Mouse (Mus musculus) liver, embryonic 14.5 days (tissue): ENCODE data around the gene Bank1. TPM values are rescaled to one million over a fixed set of nuclear protein-coding genes. Genes with fewer than 3 reads are reported as not detected.

Source experiments
- ATAC-seq: fragments of 200-750 bp; cut with Nextera tagmentation; 2 replicates; pipeline ENCODE4 v1.8.0; 2017; ENCODE audit warnings: moderate number of reproducible peaks, mild to moderate bottlenecking, moderate library complexity; ENCODE audit not compliant: insufficient read depth
- DNase-seq, 3 experiments: peaks; one replicate each; pipeline ENCODE4 v3.0.0-alpha.2; 2012 to 2013; ENCODE audit warnings: low read depth in 3 of 3, low spot score in 3 of 3
- H3K27ac ChIP-seq: fragments of 300-500 bp; sonication (generic); 2 replicates; pipeline ENCODE4 v1.5.1; 2014; ENCODE audit warnings: moderate library complexity, mild to moderate bottlenecking, control low read depth, inconsistent platforms
- H3K27me3 ChIP-seq: fragments of 300-500 bp; sonication (generic); 2 replicates; pipeline ENCODE4 v1.6.1; 2014; ENCODE audit warnings: mild to moderate bottlenecking, low read length, moderate library complexity; ENCODE audit not compliant: control insufficient read depth, insufficient read depth
- H3K36me3 ChIP-seq: fragments of 300-500 bp; sonication (generic); replicated peaks from 2 replicates; pipeline ENCODE4 v1.6.1; 2014; ENCODE audit warnings: low read depth; ENCODE audit not compliant: control insufficient read depth, insufficient read depth
- H3K4me1 ChIP-seq, 2 experiments: fragments of 200-500 bp in 1 of 2; fragments of 300-500 bp in 1 of 2; sonication (generic) in 1 of 2; replicated peaks; 2 replicates each; pipeline ENCODE4 v1.6.1; 2012 to 2014; ENCODE audit warnings: antibody characterized with exemption in 1 of 2, inconsistent platforms in 1 of 2, low read length in 1 of 2; ENCODE audit not compliant: control insufficient read depth in 2 of 2, insufficient read depth in 2 of 2
- H3K4me2 ChIP-seq: fragments of 300-500 bp; sonication (generic); 2 replicates; pipeline ENCODE4 v1.6.1; 2014; ENCODE audit warnings: low read depth, mild to moderate bottlenecking, control low read depth, moderate library complexity
- H3K4me3 ChIP-seq, 2 experiments: fragments of 200-500 bp in 1 of 2; fragments of 300-500 bp in 1 of 2; sonication (generic) in 1 of 2; 2 replicates each; pipeline ENCODE4 v1.5.1; 2012 to 2014; ENCODE audit warnings: low read depth in 2 of 2, low read length in 2 of 2, mild to moderate bottlenecking in 2 of 2, control low read depth in 1 of 2, inconsistent platforms in 1 of 2, moderate library complexity in 1 of 2; ENCODE audit not compliant: insufficient read depth in 1 of 2
- H3K9ac ChIP-seq: fragments of 300-500 bp; sonication (generic); replicated peaks from 2 replicates; pipeline ENCODE4 v1.6.1; 2014; ENCODE audit warnings: mild to moderate bottlenecking, control low read depth, moderate library complexity
- H3K9me3 ChIP-seq: fragments of 300-500 bp; sonication (generic); 2 replicates; pipeline ENCODE4 v1.6.1; 2016; ENCODE audit warnings: low read length, mixed read lengths; ENCODE audit not compliant: control insufficient read depth
- CTCF ChIP-seq: IDR thresholded peaks from 2 replicates; pipeline ENCODE4 v1.5.1; 2016; ENCODE audit warnings: antibody characterized with exemption, low read depth, control low read depth
- EP300 ChIP-seq: IDR thresholded peaks from 2 replicates; pipeline ENCODE4 v1.6.1; 2016; ENCODE audit warnings: antibody characterized with exemption, low read depth
- WGBS: fragments of 180-500 bp; shearing (Covaris S2); extraction: QIAGEN DNeasy Blood & Tissue Kit; methylation state at CpG from one replicate; pipeline ENCODE4 v1.1.7; 2014; ENCODE audit not compliant: insufficient replicate concordance; 5-methylcytosine and 5-hydroxymethylcytosine counted together
- polyA plus RNA-seq, 2 experiments: library from polyadenylated mRNA; depleted of rRNA in 1 of 2; stranded (reverse) in 1 of 2; unstranded in 1 of 2; fragments of >200 nt; fragmentation: Nextera tagmentation in 1 of 2; extraction: Ambion mirVana in 1 of 2; gene quantifications; 2 replicates each; pipeline versions ENCODE4 v1.2.1 to v1.2.3; 2012 to 2014

The Bank1 gene
- polyA plus RNA-seq, 2 experiments, result 1.3 to 1.7 TPM

GRCm38 (mm10) chr3:136061907-136062306 lies 264.0 kb downstream of the Bank1 start:
- H3K27ac ChIP-seq, result no peak overlapping the region
- ATAC-seq (peak; percentile 58; the same call in 1 of the 2 replicates), DNase-seq (no peak)
- H3K4me1 ChIP-seq, result no peaks in the 10 kb centered on the region
- peak; percentile 36; the same call in 1 of the 2 replicates for TF ChIP-seq EP300
- no peak for TF ChIP-seq CTCF
- H3K36me3 ChIP-seq, result no peaks in the 10 kb centered on the region
- no peak overlapping the region for H3K4me3 ChIP-seq
- no peak overlapping the region for H3K4me2 ChIP-seq
- H3K9me3 ChIP-seq, result no peaks in the 10 kb centered on the region
- H3K9ac ChIP-seq, result no peak overlapping the region
- no peaks in the 10 kb centered on the region for H3K27me3 ChIP-seq
- WGBS, result 8% methylated on average over 2 of the region's 2 CpGs

GRCm38 (mm10) chr3:136050635-136051034 lies 275.2 kb downstream of the Bank1 start:
- H3K36me3 ChIP-seq, result no peaks in the 10 kb centered on the region
- H3K27me3 ChIP-seq, result no peaks in the 10 kb centered on the region
- no peak overlapping the region for H3K4me3 ChIP-seq
- ATAC-seq, result no peak
- no peaks in the 10 kb centered on the region for H3K9me3 ChIP-seq
- H3K4me1 ChIP-seq, result no peaks in the 10 kb centered on the region
- no peak overlapping the region for H3K4me2 ChIP-seq
- TF ChIP-seq EP300 (no peak), CTCF (no peak)
- no peak for DNase-seq
- WGBS, result 37% methylated on average over 3 of the region's 3 CpGs
- H3K27ac ChIP-seq, result no peak overlapping the region
- H3K9ac ChIP-seq, result no peak overlapping the region

GRCm38 (mm10) chr3:136050215-136050614 lies 275.7 kb downstream of the Bank1 start:
- 62% methylated on average over 6 of the region's 6 CpGs for WGBS
- Histone ChIP-seq H3K4me3 (no peak overlapping the region), H3K36me3 (no peaks in the 10 kb centered on the region), H3K9ac (no peak overlapping the region), H3K4me1 (no peaks in the 10 kb centered on the region), H3K9me3 (no peaks in the 10 kb centered on the region), H3K27ac (no peak overlapping the region), H3K27me3 (no peaks in the 10 kb centered on the region), H3K4me2 (no peak overlapping the region)
- no peak for DNase-seq
- no peak for ATAC-seq
- no peak for TF ChIP-seq CTCF
- TF ChIP-seq EP300, result no peak

GRCm38 (mm10) chr3:136048026-136048425 lies 277.8 kb downstream of the Bank1 start:
- H3K9ac ChIP-seq, result no peak overlapping the region
- no peak for ATAC-seq
- 48% methylated on average over 4 of the region's 4 CpGs for WGBS
- no peaks in the 10 kb centered on the region for H3K4me1 ChIP-seq
- H3K4me2 ChIP-seq, result no peak overlapping the region
- no peak for DNase-seq
- H3K27me3 ChIP-seq, result no peaks in the 10 kb centered on the region
- TF ChIP-seq EP300 (no peak), CTCF (no peak)
- H3K36me3 ChIP-seq, result no peaks in the 10 kb centered on the region
- no peak overlapping the region for H3K27ac ChIP-seq
- H3K9me3 ChIP-seq, result no peaks in the 10 kb centered on the region
- H3K4me3 ChIP-seq, result no peak overlapping the region

- Histone ChIP-seq H3K4me1 (no peaks in the 10 kb centered on the region), H3K27ac (no peak overlapping the region), H3K4me3 (no peak overlapping the region), H3K27me3 (no peaks in the 10 kb centered on the region), H3K4me2 (no peak overlapping the region), H3K9me3 (no peaks in the 10 kb centered on the region), H3K9ac (no peak overlapping the region), H3K36me3 (no peaks in the 10 kb centered on the region)
- no peak for TF ChIP-seq EP300
- TF ChIP-seq CTCF, result no peak
- no peak for ATAC-seq
- DNase-seq, result no peak
- WGBS, result 75% methylated on average over 2 of the region's 2 CpGs
These were observed 280.5 kb downstream of the Bank1 start for GRCm38 (mm10) chr3:136045381-136045780.
